Mouse (Mus musculus): ENCODE data around the gene Pnma1. TPM values are rescaled to one million over a fixed set of nuclear protein-coding genes. Genes with fewer than 3 reads are reported as not detected.

Pnma1 gene
- total and polyA plus RNA-seq, 3 experiments = 0.13 to 0.30 TPM; not detected in 1

- Histone ChIP-seq H3K4me1 (ENCODE audit: control insufficient read depth in 1 of 2, insufficient read depth in 2 of 2) (peaks cover 0 to 18% of the 10 kb centered on the region in 2 experiments; a peak in 2 of 4 replicates), H3K9ac (ENCODE audit: insufficient read depth, low read depth) (no peak overlapping the region), H3K79me2 (replicated peaks; ENCODE audit: control insufficient read depth, extremely low read depth, insufficient read depth, poor library complexity, severe bottlenecking) (no peaks in the 10 kb centered on the region), H3K4me2 (ENCODE audit: insufficient read depth, low read depth, poor library complexity, severe bottlenecking) (no peak overlapping the region), H3K27me3 (replicated peaks) (no peaks in the 10 kb centered on the region), H3K27ac (ENCODE audit: insufficient read depth, low read depth) (no peak overlapping the region), H3K36me3 (replicated peaks in 1 of 2; ENCODE audit: control insufficient read depth in 1 of 2, insufficient read depth in 1 of 2, low read length in 1 of 2) (peaks cover 3 to 32% of the 10 kb centered on the region in 2 experiments), H3K9me3 (replicated peaks; ENCODE audit: low read length) (no peaks in the 10 kb centered on the region), H3K4me3 (replicated peaks in 1 of 3; ENCODE audit: low read depth in 2 of 3, low read length in 2 of 3, poor library complexity in 1 of 3) (no peak overlapping the region)
- in situ Hi-C loops (cut with MboI; ENCODE audit: low pct_ligation_motif_present, low pct_unique_long_range_greater_than_20kb, low sequenced_read_pairs) = no loop called here
- no peak for DNase-seq (ENCODE audit: extremely low read depth)
- dilution Hi-C loops (cut with MboI; ENCODE audit: extremely low pct_ligation_motif_present, extremely low pct_unique_long_range_greater_than_20kb, low sequenced_read_pairs) = no loop called here
- TF ChIP-seq ELF1 (IDR thresholded peaks at IDR 0.05; ENCODE audit: low read depth, low read length) = no peak
- no peak for TF ChIP-seq SMC3 (IDR thresholded peaks at IDR 0.05; ENCODE audit: low read depth, low read length)
- TF ChIP-seq SIN3A (IDR thresholded peaks at IDR 0.05; ENCODE audit: low read length) = no peak
- no peak for TF ChIP-seq USF2 (conservative IDR thresholded peaks at IDR 0.05; ENCODE audit: low read depth, low read length)
- TF ChIP-seq POLR2A (IDR thresholded peaks at IDR 0.05; ENCODE audit: low read depth, low read length) = no peak
- TF ChIP-seq ZNF384 (IDR thresholded peaks at IDR 0.05; ENCODE audit: low read depth, low read length) = no peak
- TF ChIP-seq CHD2 (IDR thresholded peaks at IDR 0.05; ENCODE audit: low read length) = no peak
These were observed 19.7 kb downstream of the Pnma1 start for GRCm38 (mm10) chr12:84128576-84128975.

- in situ Hi-C loops (cut with MboI; ENCODE audit: low pct_ligation_motif_present, low pct_unique_long_range_greater_than_20kb, low sequenced_read_pairs) = no loop called here
- H3K27ac ChIP-seq (ENCODE audit: insufficient read depth, low read depth) = no peak overlapping the region
- H3K4me2 ChIP-seq (ENCODE audit: insufficient read depth, low read depth, poor library complexity, severe bottlenecking) = no peak overlapping the region
- no peaks in the 10 kb centered on the region for H3K9me3 ChIP-seq (replicated peaks; ENCODE audit: low read length)
- no peak overlapping the region for H3K9ac ChIP-seq (ENCODE audit: insufficient read depth, low read depth)
- H3K79me2 ChIP-seq (replicated peaks; ENCODE audit: control insufficient read depth, extremely low read depth, insufficient read depth, poor library complexity, severe bottlenecking) = no peaks in the 10 kb centered on the region
- H3K27me3 ChIP-seq (replicated peaks) = no peaks in the 10 kb centered on the region
- TF ChIP-seq RAD21 (IDR thresholded peaks at IDR 0.05; ENCODE audit: low read depth, low read length) (no peak), HCFC1 (IDR thresholded peaks at IDR 0.05; ENCODE audit: low read depth, low read length) (no peak), RCOR1 (conservative IDR thresholded peaks at IDR 0.05; ENCODE audit: low read depth, low read length) (no peak), POLR2A (IDR thresholded peaks at IDR 0.05; ENCODE audit: low read depth, low read length) (no peak), JUN (IDR thresholded peaks at IDR 0.05; ENCODE audit: insufficient read depth, low read depth, low read length) (no peak), SMC3 (IDR thresholded peaks at IDR 0.05; ENCODE audit: low read depth, low read length) (no peak), MAFK (IDR thresholded peaks at IDR 0.05; ENCODE audit: insufficient replicate concordance, low read length) (no peak), KAT2A (IDR thresholded peaks at IDR 0.05; ENCODE audit: insufficient replicate concordance, low read length) (no peak), IRF4 (IDR thresholded peaks at IDR 0.05; ENCODE audit: low read depth, low read length) (no peak), EP300 (IDR thresholded peaks at IDR 0.05; ENCODE audit: low read length) (no peak), POLR2AphosphoS2 (IDR thresholded peaks at IDR 0.05; ENCODE audit: low read depth, low read length) (no peak), MXI1 (IDR thresholded peaks at IDR 0.05; ENCODE audit: low read depth, low read length) (no peak), NRF1 (IDR thresholded peaks at IDR 0.05; ENCODE audit: low read depth, low read length) (no peak), CHD1 (IDR thresholded peaks at IDR 0.05; ENCODE audit: low read depth, low read length) (no peak)
- H3K4me1 ChIP-seq (ENCODE audit: control insufficient read depth in 1 of 2, insufficient read depth in 2 of 2) = peaks cover 0 to 18% of the 10 kb centered on the region in 2 experiments; a peak in 2 of 4 replicates
- dilution Hi-C loops (cut with MboI; ENCODE audit: extremely low pct_ligation_motif_present, extremely low pct_unique_long_range_greater_than_20kb, low sequenced_read_pairs) = no loop called here
- H3K4me3 ChIP-seq (replicated peaks in 1 of 3; ENCODE audit: low read depth in 2 of 3, low read length in 2 of 3, poor library complexity in 1 of 3) = no peak overlapping the region
- H3K36me3 ChIP-seq (replicated peaks in 1 of 2; ENCODE audit: control insufficient read depth in 1 of 2, insufficient read depth in 1 of 2, low read length in 1 of 2) = peaks cover 3 to 31% of the 10 kb centered on the region in 2 experiments
- DNase-seq (ENCODE audit: extremely low read depth) = no peak
These were observed 21.4 kb downstream of the Pnma1 start for GRCm38 (mm10) chr12:84126899-84127298.

All from CH12.LX (cell line).